Mouse (Mus musculus) urinary bladder, postnatal 10 days (tissue): ENCODE data around the gene Nfe2l1.
A peak's percentile ranks its signal among the peaks of the same experiment; 100 is the strongest.

Experiments
- DNase-seq: peaks from one replicate; pipeline ENCODE4 v3.0.0; 2022; ENCODE audit warnings: low spot score

The Nfe2l1 gene

DNA sequence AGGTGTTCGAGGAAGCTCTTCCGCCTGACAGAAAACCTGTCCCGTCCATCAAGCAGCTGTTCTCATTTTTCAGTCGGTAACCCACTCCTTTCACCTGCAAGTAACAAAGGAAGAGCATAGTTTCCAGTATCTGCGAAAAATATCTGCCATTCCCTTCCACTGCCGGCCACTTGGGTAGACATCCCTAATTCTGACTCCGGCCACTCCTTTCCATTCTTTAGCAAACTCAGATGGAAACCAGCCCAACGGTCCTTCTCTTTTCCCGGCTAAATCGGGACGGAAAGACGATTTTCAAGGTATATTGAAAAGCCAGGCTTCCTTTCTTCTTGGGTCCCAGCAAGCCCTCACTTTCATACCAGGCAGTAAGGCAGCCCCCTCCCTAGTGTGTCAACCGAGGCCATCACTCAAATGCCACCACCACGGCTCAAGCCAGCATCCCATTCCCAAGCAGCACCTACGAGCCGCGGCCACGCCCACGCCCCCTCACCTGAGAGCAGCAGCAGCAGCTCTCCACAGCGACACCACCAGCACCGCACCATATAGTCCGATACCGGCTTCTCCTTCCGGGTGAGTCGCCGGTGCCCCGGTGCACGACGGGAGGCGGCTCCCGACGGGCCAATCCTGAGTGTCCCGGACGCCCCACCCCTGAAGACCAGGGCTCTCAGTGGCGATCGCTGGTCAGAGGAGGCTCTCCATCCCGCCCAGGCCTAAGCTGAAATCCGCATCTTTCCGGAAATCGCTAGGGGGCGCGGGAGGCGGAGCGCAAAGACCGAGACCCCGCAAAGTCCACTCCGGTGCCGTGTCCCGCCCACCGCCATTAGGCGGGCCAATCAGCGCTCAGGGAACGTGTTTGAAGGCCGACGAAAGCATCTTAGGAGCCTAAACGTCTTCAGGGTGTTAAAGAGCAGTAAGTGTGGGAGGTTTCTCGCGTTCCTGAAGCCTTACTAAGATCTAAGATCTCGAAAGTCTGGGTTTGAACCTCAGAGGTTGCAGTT is 52.5 kb downstream of the Nfe2l1 start, which contains the start of gene Snx11:
Gene Snx11 (minus strand): TSS at position 592 of the 995 bp plus-strand sequence.
- DNase-seq: peak; percentile 98

GRCm38 (mm10) chr11:96776068-96776467 is 53.7 kb downstream of the Nfe2l1 start:
- DNase-seq: no peak

DNA sequence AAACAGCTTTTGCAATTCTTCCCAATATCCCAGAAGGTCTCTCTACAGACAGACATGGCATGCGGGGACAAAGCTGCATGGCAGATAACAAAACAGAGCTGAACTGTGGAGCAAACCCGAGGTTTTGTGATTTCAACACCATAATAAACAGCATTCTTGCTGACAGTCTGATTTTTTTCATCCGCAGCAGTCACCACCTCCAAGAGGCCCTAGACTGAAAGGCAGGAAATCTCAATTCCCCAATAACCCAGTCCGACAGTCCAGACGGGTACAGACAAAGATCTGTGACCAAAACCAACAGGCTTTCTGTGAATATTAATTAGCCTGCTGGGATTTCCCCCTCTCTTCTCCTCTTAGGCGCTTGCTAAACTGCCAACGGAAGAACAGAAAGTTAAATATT is 54.1 kb downstream of the Nfe2l1 start:
- no peak for DNase-seq

DNA sequence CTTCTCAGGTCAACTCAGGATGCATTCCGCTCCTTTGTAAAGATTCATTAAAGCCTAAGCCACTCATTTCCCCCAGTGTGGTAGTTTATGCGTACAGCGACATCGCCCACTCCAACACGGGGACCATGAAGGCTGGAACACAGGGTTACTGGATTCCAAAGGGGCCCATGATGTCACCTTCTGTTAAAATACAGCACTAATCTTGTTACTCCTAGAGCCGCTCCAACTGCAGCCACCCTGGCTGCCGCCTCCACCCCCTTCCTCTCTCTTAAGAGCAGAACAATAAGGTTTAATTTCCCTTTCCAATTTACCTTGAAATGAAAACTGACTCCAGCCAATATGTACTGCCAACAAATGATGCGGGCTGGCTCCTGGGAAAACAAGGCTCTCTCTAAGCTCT is 54.7 kb downstream of the Nfe2l1 start:
- DNase-seq: no peak

DNA sequence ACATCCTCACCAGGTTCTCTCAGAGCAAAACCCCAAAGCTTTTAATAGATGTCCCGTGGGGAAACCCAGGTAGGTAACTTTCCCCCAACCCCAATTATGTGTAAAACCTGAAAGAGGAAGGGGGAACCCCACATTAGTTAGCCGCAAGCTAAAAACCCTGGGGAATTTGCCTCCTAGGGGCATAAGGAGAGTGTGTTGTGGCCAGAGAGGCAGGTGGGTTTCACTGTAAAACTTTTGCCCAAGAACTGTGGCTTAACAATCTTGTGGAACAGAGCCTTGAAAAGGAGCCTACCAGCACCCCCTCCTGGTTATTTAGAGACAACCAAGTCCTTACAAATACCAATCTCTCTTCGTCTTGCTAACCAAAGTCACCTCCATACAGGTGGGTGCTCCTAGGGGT is 55.2 kb downstream of the Nfe2l1 start:
- DNase-seq: no peak

GRCm38 (mm10) chr11:96772413-96772812 is 57.4 kb downstream of the Nfe2l1 start:
- DNase-seq: no peak

GRCm38 (mm10) chr11:96771274-96771975 is 58.3 kb downstream of the Nfe2l1 start:
- no peak for DNase-seq

DNA sequence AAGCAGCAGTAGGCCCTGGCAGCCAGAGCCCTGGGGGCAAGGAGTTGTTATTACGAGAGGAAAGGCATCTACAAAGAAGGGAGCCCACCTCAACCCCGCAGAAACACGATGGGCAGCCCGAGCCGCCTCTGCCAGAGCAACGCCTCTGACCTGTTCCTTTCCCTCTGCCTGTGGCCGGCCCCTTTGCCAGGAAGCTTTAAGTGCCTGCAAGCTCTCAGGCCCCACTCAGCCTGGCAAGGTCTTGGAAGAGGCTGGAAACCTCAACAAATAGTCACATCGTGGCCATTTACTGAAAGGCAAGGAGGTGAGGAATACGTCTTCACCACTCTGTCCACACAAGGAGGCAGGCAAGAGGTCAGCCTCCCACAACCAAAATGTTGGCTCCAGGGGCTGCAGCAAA is 61.5 kb downstream of the Nfe2l1 start:
- no peak for DNase-seq
